ENCODE assay signal across 18 mouse cellular contexts in genomic region chr16:56380680-56381079, GRCm38 (mm10).
DNase-seq lines count a peak whose midpoint lies in the region; ATAC-seq lines count a peak whose summit lies in the region.
"Had no signal": no experiment of that assay in that cellular context is flagged by ENCODE, and none has a peak within 500 bp of the region (broad histone marks: within the 10 kb centered on the region; RNA-seq: fewer than 3 reads in every experiment).

No protein-coding gene starts in this region.

- peak; percentile 95 for ATAC-seq in frontal cortex, adult (ENCODE audit: low TSS enrichment)
- ATAC-seq: activated CD4-positive, CD25-positive, alpha-beta regulatory T cell, adult 4 months; CD4-positive, CD25-positive, alpha-beta regulatory T cell, adult 4 months; Patski had no signal

- DNase-seq in frontal cortex, postnatal 10 days (ENCODE audit: low spot score in 2 of 2): no peak
- peak; percentile 42 for DNase-seq in brain, adult 2 months (ENCODE audit: low read depth, low spot score)
- DNase-seq in cerebellum, adult 9-10 months: no peak
- DNase-seq: adrenal gland, adult 2 months; adrenal gland, adult 8-10 months; adrenal gland, postnatal 10 days; adrenal gland, postnatal 14 days; adrenal gland, postnatal 25 days; adrenal gland, postnatal 36 days; B cell, adult 2 months; cerebellum, adult 11 months; cerebellum, adult 11-12 months; cerebellum, adult 18-20 months; cerebellum, adult 2 months had no signal
